Mouse (Mus musculus) G1E (cell line): ENCODE data around the gene Ube2v1. TPM values are rescaled to one million over a fixed set of nuclear protein-coding genes. Genes with fewer than 3 reads are reported as not detected.

Experiments
- ATAC-seq: 2 replicates; pipeline ENCODE4 v1.8.0; 2016; ENCODE audit warnings: mild to moderate bottlenecking; ENCODE audit not compliant: insufficient number of reproducible peaks, poor library complexity, low FRiP score, severe bottlenecking; ENCODE audit errors: extremely low read depth
- DNase-seq: peaks from one replicate; pipeline ENCODE4 v3.0.0; 2012; ENCODE audit warnings: low spot score
- H3K27me3 ChIP-seq: 2 replicates; pipeline ENCODE4 v1.6.1; 2012; ENCODE audit warnings: mild to moderate bottlenecking, low read length, inconsistent platforms; ENCODE audit not compliant: insufficient read depth
- H3K36me3 ChIP-seq: replicated peaks from 2 replicates; pipeline ENCODE3; 2012; ENCODE audit warnings: mild to moderate bottlenecking, inconsistent platforms
- H3K4me1 ChIP-seq: 2 replicates; pipeline ENCODE4 v1.6.1; 2012; ENCODE audit warnings: low read depth, low read length, inconsistent platforms, mixed read lengths; ENCODE audit not compliant: insufficient read depth
- H3K4me3 ChIP-seq: 2 replicates; pipeline ENCODE4 v1.5.1; 2012; ENCODE audit warnings: low read depth, mild to moderate bottlenecking, inconsistent platforms, low read length, moderate library complexity, mixed read lengths
- H3K9me3 ChIP-seq: replicated peaks from 2 replicates; pipeline ENCODE4 v1.6.1; 2012; ENCODE audit warnings: inconsistent platforms
- CTCF ChIP-seq: IDR thresholded peaks from 2 replicates; pipeline ENCODE4 v1.5.1; 2012; ENCODE audit warnings: low read depth, low read length, inconsistent platforms, mixed read lengths
- GATA1 ChIP-seq: IDR thresholded peaks from 2 replicates; pipeline ENCODE4 v1.6.1; 2012; ENCODE audit warnings: borderline replicate concordance, low read length, inconsistent platforms, mixed read lengths
- GATA2 ChIP-seq: IDR thresholded peaks from 2 replicates; pipeline ENCODE4 v1.6.1; 2012; ENCODE audit warnings: low read depth, low read length, inconsistent platforms, borderline replicate concordance
- POLR2AphosphoS5 ChIP-seq: IDR thresholded peaks from 2 replicates; pipeline ENCODE4 v1.6.1; 2012; ENCODE audit warnings: low read depth, low read length, inconsistent platforms; ENCODE audit not compliant: insufficient replicate concordance
- TAL1 ChIP-seq: conservative IDR thresholded peaks from 2 replicates; pipeline ENCODE4 v1.6.1; 2012; ENCODE audit warnings: low read depth, low read length, inconsistent platforms, mixed read lengths
- polyA plus RNA-seq: library from polyadenylated mRNA; stranded (reverse); fragments of >175 nt; gene quantifications from 2 replicates; pipeline ENCODE4 v1.2.3, GENCODE M21; 2012
- total RNA-seq, 2 experiments: library from RNA; stranded (forward) in 1 of 2; stranded (reverse) in 1 of 2; fragments of 200-1000 nt in 1 of 2; fragments of >200 nt in 1 of 2; fragmentation: Nextera tagmentation in 1 of 2; gene quantifications; 2 replicates each; pipeline ENCODE4 v1.2.3; 2014 to 2017

Gene Ube2v1
- 149 and 162 TPM in 2 replicates for total RNA-seq (2014; fragmentation: Nextera tagmentation)
- 81.3 and 83.9 TPM in 2 replicates for total RNA-seq (2017)
- 197 and 203 TPM in 2 replicates for polyA plus RNA-seq

DNA sequence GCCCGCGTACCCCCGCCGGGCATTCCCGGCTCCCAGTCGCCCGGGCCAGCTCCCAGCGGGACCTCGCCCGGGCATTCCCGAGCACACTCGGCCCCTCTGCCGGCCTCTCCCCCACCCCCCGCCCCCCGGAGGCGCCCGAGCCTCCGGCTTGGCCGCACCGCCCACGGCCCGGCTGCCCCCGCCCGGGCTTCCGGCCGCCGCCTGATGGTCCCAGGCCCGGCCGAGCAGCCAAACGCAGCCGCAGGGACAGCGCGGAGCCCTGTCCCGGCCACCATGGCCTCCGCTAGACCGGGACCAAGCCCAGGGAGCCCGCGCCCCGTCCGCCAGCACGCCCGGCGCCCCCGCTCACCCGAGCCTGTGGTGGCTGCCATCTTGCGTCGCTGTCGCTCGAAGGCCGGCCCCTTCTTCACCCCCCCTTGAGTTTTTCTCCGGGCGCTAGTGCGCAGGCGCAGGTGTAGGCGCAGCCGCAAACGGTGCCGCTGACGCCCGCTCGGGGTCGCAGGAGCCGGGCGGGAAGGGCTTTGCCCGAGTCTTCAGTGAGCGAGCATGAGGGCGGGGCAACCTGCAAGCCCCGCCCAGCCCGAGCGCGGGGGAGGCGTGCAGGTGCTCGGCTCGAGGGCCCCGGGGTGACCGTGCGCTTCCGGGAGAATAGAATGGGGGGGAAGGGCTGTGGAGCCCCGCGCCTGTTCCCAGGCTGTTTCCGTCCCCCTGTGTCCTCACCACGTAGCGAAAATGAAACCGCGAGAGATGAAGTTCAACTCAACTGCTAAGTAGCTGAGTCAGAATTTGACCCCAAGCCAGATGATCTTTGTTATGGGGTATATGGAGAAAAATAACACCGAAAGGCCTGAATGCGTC lies at the start of gene Ube2v1:
Gene Ube2v1 (minus strand): TSS at position 505 of the 858 bp plus-strand sequence.
- peaks cover 41% of the 10 kb centered on the region for H3K36me3 ChIP-seq
- H3K9me3 ChIP-seq = no peaks in the 10 kb centered on the region
- peak within 1 kb of the TSS; percentile 88 for H3K4me3 ChIP-seq
- ATAC-seq (peak; percentile 51), DNase-seq (peak; percentile 95)
- H3K27me3 ChIP-seq = no peaks in the 10 kb centered on the region
- peaks cover 76% of the 10 kb centered on the region for H3K4me1 ChIP-seq
- TF ChIP-seq GATA2 (no peak), GATA1 (no peak), TAL1 (no peak), CTCF (no peak), POLR2AphosphoS5 (no peak)

DNA sequence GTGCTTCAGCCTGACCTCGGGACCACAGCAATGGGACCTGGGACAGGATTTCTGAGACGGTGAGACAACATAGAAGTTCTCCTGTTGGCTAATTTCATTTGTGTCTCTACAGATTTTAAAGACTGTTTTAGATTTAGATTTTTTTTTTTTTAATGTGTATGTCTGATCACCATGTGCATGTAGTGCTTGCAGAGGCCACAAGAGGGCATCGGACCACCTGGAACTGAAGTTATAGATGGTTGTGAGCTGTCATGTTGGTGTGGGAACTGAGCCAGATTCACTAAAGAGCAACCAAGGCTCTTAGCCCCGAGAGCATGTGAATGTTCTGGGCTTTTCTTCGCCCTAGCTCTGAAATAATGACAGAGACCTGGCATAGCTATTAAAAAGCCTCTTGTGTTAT lies 48.8 kb upstream of the Ube2v1 start:
- DNase-seq (no peak), ATAC-seq (no peak)
- Histone ChIP-seq H3K4me1 (peaks cover 20% of the 10 kb centered on the region), H3K4me3 (no peak overlapping the region), H3K36me3 (peaks cover 26% of the 10 kb centered on the region), H3K9me3 (no peaks in the 10 kb centered on the region), H3K27me3 (peaks cover 2% of the 10 kb centered on the region; the same call in 1 of the 2 replicates)
- peak; percentile 72 for TF ChIP-seq CTCF
- TF ChIP-seq GATA2 = no peak

DNA sequence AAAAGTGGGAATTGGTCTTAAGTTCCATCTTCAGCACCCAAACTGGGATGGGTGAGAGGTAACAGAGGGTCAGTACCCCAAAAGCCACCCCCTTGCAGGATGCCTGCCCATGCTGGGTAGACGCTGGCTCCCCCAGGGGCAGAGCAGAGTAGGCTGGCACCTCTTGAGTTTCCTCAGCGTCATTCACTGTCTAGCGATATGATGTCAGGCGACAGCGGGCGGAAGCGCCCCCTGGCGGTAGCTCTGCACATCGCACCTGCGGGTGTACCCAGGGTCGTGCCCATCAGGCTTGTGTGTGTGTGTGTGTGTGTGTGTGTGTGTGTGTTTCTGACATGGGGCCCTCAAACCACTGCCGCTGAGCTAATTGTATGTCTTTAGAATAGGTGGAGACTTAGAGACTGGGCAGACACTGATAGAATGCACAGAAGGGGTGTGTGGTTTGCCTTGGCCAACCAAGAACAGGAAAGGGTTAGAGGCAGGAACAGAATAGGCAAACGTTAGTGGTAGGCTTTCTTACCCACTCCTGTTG lies 48.1 kb upstream of the Ube2v1 start:
- H3K4me1 ChIP-seq = peaks cover 20% of the 10 kb centered on the region
- no peaks in the 10 kb centered on the region for H3K9me3 ChIP-seq
- no peak for TF ChIP-seq TAL1
- TF ChIP-seq CTCF = peak; percentile 99
- H3K4me3 ChIP-seq = no peak overlapping the region
- H3K36me3 ChIP-seq = peaks cover 22% of the 10 kb centered on the region
- ATAC-seq = peak; percentile 72
- peaks cover 2% of the 10 kb centered on the region; the same call in 1 of the 2 replicates for H3K27me3 ChIP-seq
- DNase-seq = peak; percentile 78

DNA sequence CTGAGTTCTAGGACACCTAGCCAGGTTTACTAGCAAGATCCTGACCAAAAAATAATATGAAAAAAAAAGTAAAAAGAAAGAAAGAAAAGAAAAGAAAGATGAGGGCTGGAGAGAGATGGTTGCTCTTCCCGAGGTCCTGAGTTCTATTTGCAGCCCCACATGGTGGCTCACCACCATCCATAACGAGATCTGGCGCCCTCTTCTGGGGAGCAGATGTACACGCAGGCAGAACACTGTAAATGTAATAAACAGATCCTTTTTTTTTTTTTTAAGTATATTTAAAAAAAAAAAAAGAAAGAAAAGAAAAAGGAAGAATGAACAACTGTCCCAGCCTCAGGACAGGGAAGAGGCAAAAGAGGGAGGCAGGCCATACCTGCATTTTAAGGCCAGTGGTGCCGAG lies 46.7 kb upstream of the Ube2v1 start:
- Histone ChIP-seq H3K9me3 (no peaks in the 10 kb centered on the region), H3K4me3 (no peak overlapping the region), H3K27me3 (peaks cover 2% of the 10 kb centered on the region; the same call in 1 of the 2 replicates), H3K36me3 (peaks cover 15% of the 10 kb centered on the region), H3K4me1 (peaks cover 17% of the 10 kb centered on the region)
- DNase-seq = no peak
- ATAC-seq = no peak
- TF ChIP-seq GATA1 (no peak), CTCF (peak; percentile 21; the same call in 1 of the 2 replicates)

DNA sequence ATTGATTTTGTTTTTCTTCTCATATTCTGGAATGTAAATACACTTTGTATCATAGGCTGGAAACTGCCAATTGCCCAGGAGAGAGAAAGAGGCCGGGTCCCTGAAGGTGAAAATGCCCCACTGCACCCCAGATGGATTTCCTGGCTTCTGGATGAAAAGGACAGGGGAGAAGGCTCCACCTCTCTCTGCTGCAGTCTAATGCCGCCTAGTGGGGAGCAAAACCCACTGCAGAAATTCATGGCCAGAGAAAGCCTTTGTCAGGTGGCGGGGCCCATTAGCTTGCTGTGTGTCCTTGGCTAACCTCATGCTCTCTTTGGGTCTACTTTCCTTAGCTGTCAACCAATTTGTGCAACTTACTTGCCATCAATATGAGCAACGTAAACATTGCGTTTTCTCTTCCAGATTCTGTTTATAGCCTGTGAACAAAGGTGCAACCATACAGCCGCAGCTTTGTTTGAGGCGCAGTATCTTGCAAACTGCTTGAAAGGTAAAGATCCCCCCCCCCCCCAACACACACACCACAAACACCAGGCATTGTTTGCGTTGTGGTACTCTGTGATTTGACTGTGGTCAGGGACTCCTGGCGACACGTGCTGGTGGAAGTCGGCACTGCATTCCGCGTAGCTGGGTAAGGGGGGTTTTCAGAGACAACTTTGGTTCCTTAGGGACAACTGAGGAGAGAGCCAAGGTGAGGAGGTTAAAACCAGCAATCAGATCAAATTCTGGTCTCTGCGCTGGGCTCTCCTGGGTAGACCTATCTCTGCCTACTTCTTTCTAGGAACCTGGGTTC lies 43.4 kb upstream of the Ube2v1 start:
- H3K4me3 ChIP-seq = no peak overlapping the region
- TF ChIP-seq POLR2AphosphoS5 (no peak), GATA1 (no peak), CTCF (peak; percentile 38; the same call in 1 of the 2 replicates)
- ATAC-seq = no peak
- peaks cover 8% of the 10 kb centered on the region; the same call in 1 of the 2 replicates for H3K27me3 ChIP-seq
- H3K36me3 ChIP-seq = peaks cover 11% of the 10 kb centered on the region
- peaks cover 25% of the 10 kb centered on the region for H3K4me1 ChIP-seq
- no peak for DNase-seq
- no peaks in the 10 kb centered on the region for H3K9me3 ChIP-seq

DNA sequence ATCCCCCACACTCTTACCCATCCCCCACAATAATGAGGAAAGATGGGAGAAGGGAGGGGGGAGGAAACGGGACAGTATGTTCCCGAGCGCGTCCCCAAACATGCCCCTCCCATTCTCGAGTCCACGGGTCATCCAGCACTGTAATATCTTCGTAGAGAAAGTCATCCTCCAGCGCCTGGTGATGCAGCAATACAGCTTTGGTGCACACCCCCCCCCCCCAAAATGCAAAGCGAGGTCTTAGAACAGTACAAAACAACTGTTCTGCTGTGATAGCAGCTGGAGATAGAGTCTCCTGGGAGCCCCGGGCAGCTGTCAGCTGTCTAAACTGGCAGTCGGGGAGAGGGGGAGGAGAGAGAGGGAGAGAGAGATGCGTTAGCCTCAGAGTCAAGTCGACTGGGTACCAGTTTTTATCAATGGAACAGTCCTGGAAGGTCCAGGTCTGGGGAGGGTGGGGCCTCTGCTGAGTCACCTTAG lies 40.4 kb upstream of the Ube2v1 start:
- Histone ChIP-seq H3K9me3 (no peaks in the 10 kb centered on the region), H3K36me3 (peaks cover 5% of the 10 kb centered on the region), H3K4me1 (peaks cover 19% of the 10 kb centered on the region), H3K27me3 (peaks cover 14% of the 10 kb centered on the region), H3K4me3 (no peak overlapping the region)
- peak; percentile 80 for ATAC-seq
- DNase-seq = no peak
- no peak for TF ChIP-seq TAL1
- TF ChIP-seq CTCF = no peak
- TF ChIP-seq GATA2 = no peak
- no peak for TF ChIP-seq GATA1
- no peak for TF ChIP-seq POLR2AphosphoS5
